Mouse (Mus musculus): ENCODE measurements around the gene Bag6. TPM values are rescaled to one million over a fixed set of nuclear protein-coding genes. Genes with fewer than 3 reads are reported as not detected.

Bag6 gene
- polyA plus RNA-seq, 1 experiment from 2014 or later = 75.5 TPM

DNA sequence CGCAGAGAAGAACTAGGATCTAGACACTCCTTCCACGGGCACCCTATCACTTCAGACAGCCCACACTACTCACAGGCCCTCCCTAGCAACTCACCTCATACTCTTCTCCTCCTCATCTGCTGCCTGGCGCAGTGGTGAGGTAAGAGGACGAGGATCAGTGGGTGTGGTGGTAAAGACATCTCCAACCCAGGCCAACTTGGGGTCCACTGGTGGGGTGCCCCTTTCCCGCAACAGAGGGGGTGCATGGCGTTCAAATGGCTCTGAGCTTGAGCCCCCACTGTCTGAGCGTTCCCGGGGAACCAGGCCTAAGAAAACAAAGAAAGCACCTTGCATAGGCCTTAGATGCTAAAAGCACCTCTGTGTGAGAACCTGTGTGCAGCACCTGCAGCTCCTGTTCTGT, 22.3 kb downstream of the Bag6 start:
- Histone ChIP-seq H3K9ac (ENCODE audit: low read length) (no peak overlapping the region), H3K4me1 (replicated peaks; ENCODE audit: control insufficient read depth, insufficient read depth, low read length) (no peaks in the 10 kb centered on the region), H3K9me3 (ENCODE audit: control insufficient read depth, low read length) (no peaks in the 10 kb centered on the region), H3K27me3 (replicated peaks; ENCODE audit: control insufficient read depth, insufficient read depth, low read length) (no peaks in the 10 kb centered on the region), H3K4me2 (ENCODE audit: low read length) (no peak overlapping the region), H3K27ac (ENCODE audit: low read depth) (no peak overlapping the region), H3K36me3 (ENCODE audit: control insufficient read depth, insufficient read depth, low read length) (peaks cover 100% of the 10 kb centered on the region), H3K4me3 (ENCODE audit: low read depth, low read length) (no peak overlapping the region)
- DNase-seq (ENCODE audit: low spot score) (no peak), ATAC-seq (replicated peaks; ENCODE audit: low FRiP score, low TSS enrichment, low read depth) (no peak)
- 88% methylated on average over 8 of the region's 8 CpGs for WGBS

DNA sequence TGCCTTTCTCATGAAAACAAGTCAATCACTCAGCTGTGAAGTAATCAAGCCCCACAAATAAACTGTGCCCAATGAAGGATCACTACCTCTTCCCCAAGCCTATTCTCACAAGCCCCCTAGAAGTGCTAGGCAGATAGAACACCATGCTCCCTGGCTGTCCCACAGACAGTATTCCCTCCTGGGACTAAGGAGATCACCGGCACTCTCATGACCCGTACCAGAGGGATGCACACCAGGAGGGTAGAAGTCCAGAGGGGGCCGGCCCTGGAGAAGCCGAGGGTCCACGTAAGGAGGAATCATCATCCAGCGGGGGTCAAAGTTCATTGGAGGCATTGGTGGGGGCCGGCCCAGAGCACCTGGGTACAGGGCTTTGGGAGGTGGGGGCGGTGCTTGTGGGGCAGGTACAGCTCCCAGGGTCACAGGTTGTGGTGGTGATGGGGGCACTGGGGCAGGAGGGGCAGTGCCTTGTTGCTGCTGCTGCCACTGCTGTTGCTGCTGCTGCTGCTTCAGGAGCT, 22.7 kb downstream of the Bag6 start:
- Histone ChIP-seq H3K9ac (ENCODE audit: low read length) (no peak overlapping the region), H3K36me3 (ENCODE audit: control insufficient read depth, insufficient read depth, low read length) (peaks cover 97% of the 10 kb centered on the region), H3K27ac (ENCODE audit: low read depth) (no peak overlapping the region), H3K4me3 (ENCODE audit: low read depth, low read length) (no peak overlapping the region), H3K9me3 (ENCODE audit: control insufficient read depth, low read length) (no peaks in the 10 kb centered on the region), H3K4me1 (replicated peaks; ENCODE audit: control insufficient read depth, insufficient read depth, low read length) (peaks cover 3% of the 10 kb centered on the region), H3K27me3 (replicated peaks; ENCODE audit: control insufficient read depth, insufficient read depth, low read length) (no peaks in the 10 kb centered on the region), H3K4me2 (ENCODE audit: low read length) (no peak overlapping the region)
- DNase-seq (ENCODE audit: low spot score) = no peak
- WGBS = 89% methylated on average over 8 of the region's 8 CpGs
- no peak for ATAC-seq (replicated peaks; ENCODE audit: low FRiP score, low TSS enrichment, low read depth)

DNA sequence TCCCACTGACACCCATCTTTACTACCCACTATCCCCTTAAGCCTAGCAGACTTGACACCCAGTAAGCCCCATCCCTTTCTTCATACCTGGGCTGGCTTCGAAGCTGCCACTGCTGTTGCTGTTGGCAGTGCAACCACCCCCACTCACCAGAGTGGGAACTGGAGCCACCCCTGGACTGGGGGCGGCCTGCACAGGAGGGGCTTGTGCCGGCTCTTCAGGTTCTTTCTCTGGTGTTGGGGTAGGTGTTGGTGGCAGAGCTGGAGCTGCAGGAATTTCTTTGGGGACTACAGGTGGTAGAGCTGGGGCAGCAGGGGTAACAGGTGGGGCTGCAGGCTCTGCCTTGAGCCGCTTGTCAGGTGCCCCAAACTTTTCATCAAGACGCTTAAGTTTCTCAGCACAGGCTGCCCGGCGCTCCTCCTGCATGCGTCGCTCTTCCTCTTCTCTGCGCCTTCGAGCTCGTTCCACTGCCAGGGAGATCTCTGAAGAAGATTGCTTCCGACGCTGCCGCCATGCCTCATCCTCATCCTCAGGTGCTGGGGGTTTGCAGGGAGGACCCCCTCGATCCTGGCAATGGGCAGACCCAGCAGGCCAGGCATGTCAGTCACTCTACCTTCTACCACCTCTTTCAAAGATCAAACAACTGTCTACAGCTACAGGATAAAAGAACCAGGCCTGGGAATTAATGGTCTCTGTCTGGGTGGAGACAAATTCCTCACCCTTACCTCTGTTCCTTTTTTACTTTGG, 24.0 kb downstream of the Bag6 start:
- Histone ChIP-seq H3K4me2 (ENCODE audit: low read length) (no peak overlapping the region), H3K9ac (ENCODE audit: low read length) (no peak overlapping the region), H3K36me3 (ENCODE audit: control insufficient read depth, insufficient read depth, low read length) (peaks cover 86% of the 10 kb centered on the region), H3K27me3 (replicated peaks; ENCODE audit: control insufficient read depth, insufficient read depth, low read length) (no peaks in the 10 kb centered on the region), H3K4me3 (ENCODE audit: low read depth, low read length) (no peak overlapping the region), H3K9me3 (ENCODE audit: control insufficient read depth, low read length) (no peaks in the 10 kb centered on the region), H3K27ac (ENCODE audit: low read depth) (no peak overlapping the region), H3K4me1 (replicated peaks; ENCODE audit: control insufficient read depth, insufficient read depth, low read length) (peaks cover 10% of the 10 kb centered on the region)
- DNase-seq (ENCODE audit: low spot score) (no peak), ATAC-seq (replicated peaks; ENCODE audit: low FRiP score, low TSS enrichment, low read depth) (no peak)
- 92% methylated on average over 16 of the region's 16 CpGs for WGBS

DNA sequence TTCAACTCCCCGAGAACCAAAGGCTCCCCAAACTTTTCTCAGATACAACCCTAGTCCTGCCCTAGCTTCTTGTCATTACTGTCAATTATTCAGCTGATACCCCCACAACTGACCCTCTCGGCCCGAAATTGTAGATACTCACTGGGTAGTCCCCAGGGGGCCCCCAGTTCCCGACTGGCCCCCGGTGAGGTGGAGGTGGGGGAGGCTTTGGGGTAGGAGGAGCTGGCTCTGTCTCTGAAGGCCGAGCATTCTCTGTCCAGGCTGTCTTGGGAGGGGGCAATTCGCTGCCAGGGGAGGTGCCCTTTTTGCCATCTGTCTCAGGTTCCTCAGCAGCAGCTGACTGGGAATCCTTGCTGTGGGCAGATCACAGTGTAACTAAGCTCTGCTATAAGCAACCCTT, 24.7 kb downstream of the Bag6 start:
- Histone ChIP-seq H3K4me3 (ENCODE audit: low read depth, low read length) (no peak overlapping the region), H3K4me1 (replicated peaks; ENCODE audit: control insufficient read depth, insufficient read depth, low read length) (peaks cover 10% of the 10 kb centered on the region), H3K9me3 (ENCODE audit: control insufficient read depth, low read length) (no peaks in the 10 kb centered on the region), H3K36me3 (ENCODE audit: control insufficient read depth, insufficient read depth, low read length) (peaks cover 80% of the 10 kb centered on the region), H3K9ac (ENCODE audit: low read length) (no peak overlapping the region), H3K4me2 (ENCODE audit: low read length) (no peak overlapping the region), H3K27me3 (replicated peaks; ENCODE audit: control insufficient read depth, insufficient read depth, low read length) (no peaks in the 10 kb centered on the region), H3K27ac (ENCODE audit: low read depth) (no peak overlapping the region)
- 91% methylated on average over 7 of the region's 7 CpGs for WGBS
- DNase-seq (ENCODE audit: low spot score) = no peak
- no peak for ATAC-seq (replicated peaks; ENCODE audit: low FRiP score, low TSS enrichment, low read depth)

DNA sequence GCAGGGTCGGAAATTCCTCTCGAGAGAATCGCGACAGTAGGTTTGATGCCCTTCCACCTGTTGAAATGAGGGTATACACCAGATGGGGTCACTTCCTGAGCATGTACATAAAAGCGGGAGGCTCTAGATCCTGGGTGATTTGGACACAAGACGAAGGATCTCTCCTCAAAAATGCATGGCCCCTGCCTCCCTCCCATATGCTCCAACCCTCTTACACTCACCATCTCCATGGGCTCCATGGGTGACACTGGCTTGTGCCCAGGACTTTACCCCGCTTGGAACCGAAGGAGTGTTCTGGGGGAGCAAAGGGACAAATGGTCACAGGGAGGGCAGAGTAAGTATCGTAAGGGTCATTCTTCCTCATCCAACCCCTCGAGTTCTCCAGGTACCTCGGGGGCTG, 26.4 kb downstream of the Bag6 start:
- Histone ChIP-seq H3K9me3 (ENCODE audit: control insufficient read depth, low read length) (no peaks in the 10 kb centered on the region), H3K4me2 (ENCODE audit: low read length) (no peak overlapping the region), H3K36me3 (ENCODE audit: control insufficient read depth, insufficient read depth, low read length) (peaks cover 62% of the 10 kb centered on the region), H3K4me3 (ENCODE audit: low read depth, low read length) (no peak overlapping the region), H3K9ac (ENCODE audit: low read length) (no peak overlapping the region), H3K27me3 (replicated peaks; ENCODE audit: control insufficient read depth, insufficient read depth, low read length) (no peaks in the 10 kb centered on the region), H3K4me1 (replicated peaks; ENCODE audit: control insufficient read depth, insufficient read depth, low read length) (peaks cover 19% of the 10 kb centered on the region), H3K27ac (ENCODE audit: low read depth) (no peak overlapping the region)
- WGBS = 84% methylated on average over 11 of the region's 11 CpGs
- no peak for ATAC-seq (replicated peaks; ENCODE audit: low FRiP score, low TSS enrichment, low read depth)
- no peak for DNase-seq (ENCODE audit: low spot score)

DNA sequence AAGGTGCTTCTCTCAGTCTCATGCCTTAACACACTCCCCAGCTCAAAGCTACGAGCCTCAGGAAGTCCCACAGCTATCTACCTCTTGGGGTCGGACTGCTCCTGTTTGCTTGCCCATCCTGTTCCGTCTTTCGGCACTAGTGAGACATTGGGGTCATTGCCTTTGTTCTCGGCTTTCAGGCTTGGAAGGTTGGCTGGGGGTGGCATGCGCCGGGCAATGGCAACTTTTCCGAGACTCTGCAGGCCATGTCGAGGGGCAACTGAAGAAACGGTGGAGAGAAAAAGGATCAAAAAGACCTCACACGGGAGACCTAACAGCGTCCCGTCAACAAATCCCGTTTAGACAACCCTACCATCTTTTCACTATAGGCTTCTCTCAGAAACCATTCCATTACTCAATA, 27.1 kb downstream of the Bag6 start:
- H3K9me3 ChIP-seq (ENCODE audit: control insufficient read depth, low read length) = no peaks in the 10 kb centered on the region
- no peak overlapping the region; the same call in 1 of the 2 replicates for H3K9ac ChIP-seq (ENCODE audit: low read length)
- H3K4me2 ChIP-seq (ENCODE audit: low read length) = no peak overlapping the region; the same call in 1 of the 2 replicates
- peak overlapping the region; percentile 65; the same call in 1 of the 2 replicates for H3K4me3 ChIP-seq (ENCODE audit: low read depth, low read length)
- ATAC-seq (replicated peaks; ENCODE audit: low FRiP score, low TSS enrichment, low read depth) (no peak), DNase-seq (ENCODE audit: low spot score) (no peak)
- no peak overlapping the region for H3K27ac ChIP-seq (ENCODE audit: low read depth)
- H3K4me1 ChIP-seq (replicated peaks; ENCODE audit: control insufficient read depth, insufficient read depth, low read length) = peaks cover 19% of the 10 kb centered on the region
- H3K36me3 ChIP-seq (ENCODE audit: control insufficient read depth, insufficient read depth, low read length) = peaks cover 55% of the 10 kb centered on the region
- WGBS = 70% methylated on average over 14 of the region's 14 CpGs
- no peaks in the 10 kb centered on the region for H3K27me3 ChIP-seq (replicated peaks; ENCODE audit: control insufficient read depth, insufficient read depth, low read length)

DNA sequence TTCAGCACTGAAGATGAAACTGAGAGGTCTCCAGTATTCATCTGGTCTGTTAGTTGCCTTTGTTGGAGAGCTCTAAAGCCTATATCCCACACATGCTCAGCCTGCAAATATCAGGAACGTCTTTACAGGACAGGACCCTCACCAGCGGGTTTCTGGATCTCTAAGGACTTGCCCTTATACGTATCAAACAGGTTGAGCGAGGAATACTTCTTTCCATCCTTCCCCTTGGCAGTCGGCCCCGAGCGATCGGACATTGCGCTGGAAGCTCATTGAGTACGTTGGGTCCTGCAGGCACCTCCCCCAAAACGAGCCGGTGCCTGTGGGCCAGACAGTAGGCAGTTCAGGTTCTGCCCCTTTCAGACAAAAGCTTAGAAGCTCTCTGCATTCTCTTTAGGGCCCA, 27.8 kb downstream of the Bag6 start:
- peaks cover 49% of the 10 kb centered on the region for H3K36me3 ChIP-seq (ENCODE audit: control insufficient read depth, insufficient read depth, low read length)
- H3K9me3 ChIP-seq (ENCODE audit: control insufficient read depth, low read length) = no peaks in the 10 kb centered on the region
- no peak for ATAC-seq (replicated peaks; ENCODE audit: low FRiP score, low TSS enrichment, low read depth)
- peak overlapping the region; percentile 87 for H3K9ac ChIP-seq (ENCODE audit: low read length)
- WGBS = 40% methylated on average over 12 of the region's 12 CpGs
- H3K27me3 ChIP-seq (replicated peaks; ENCODE audit: control insufficient read depth, insufficient read depth, low read length) = no peaks in the 10 kb centered on the region
- H3K4me1 ChIP-seq (replicated peaks; ENCODE audit: control insufficient read depth, insufficient read depth, low read length) = peaks cover 19% of the 10 kb centered on the region
- H3K4me3 ChIP-seq (ENCODE audit: low read depth, low read length) = peak overlapping the region; percentile 65
- peak overlapping the region; percentile 98 for H3K4me2 ChIP-seq (ENCODE audit: low read length)
- H3K27ac ChIP-seq (ENCODE audit: low read depth) = peak overlapping the region; percentile 5; the same call in 1 of the 2 replicates
- DNase-seq (ENCODE audit: low spot score) = no peak

DNA sequence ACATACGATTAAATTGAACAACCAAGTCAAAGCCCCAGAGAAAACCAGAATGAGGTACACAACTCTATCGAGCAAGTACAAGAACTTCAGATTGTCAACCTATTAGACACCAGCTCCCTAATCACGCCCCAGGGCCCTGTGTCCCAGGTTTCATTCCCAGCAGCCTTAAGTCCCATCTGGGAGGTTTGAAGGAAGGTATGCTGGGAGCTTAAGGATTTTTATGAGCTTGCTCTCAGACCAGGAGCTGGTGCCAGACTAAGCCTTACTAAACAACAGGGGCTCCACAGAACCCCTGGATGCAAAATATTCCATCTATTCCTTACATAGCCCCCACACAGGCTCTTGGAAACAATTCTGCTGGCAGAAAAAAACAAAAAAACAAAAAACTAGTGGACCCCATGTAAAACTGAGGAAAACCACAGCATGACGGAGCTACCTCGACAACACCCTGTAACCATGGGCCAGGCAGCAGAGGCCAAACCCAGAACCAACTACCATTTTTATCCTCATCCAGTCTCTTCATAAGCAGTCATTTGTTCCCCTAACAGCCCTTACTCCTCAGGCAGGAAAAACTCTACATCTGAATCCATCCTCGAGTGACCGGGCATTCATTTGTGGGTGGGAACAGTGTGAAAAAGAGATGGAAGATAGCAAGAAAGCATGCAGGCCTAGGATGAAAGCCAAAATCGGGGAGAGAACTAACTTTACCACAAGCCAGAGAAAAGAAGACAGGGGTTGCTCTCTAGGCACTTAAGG, 28.5 kb downstream of the Bag6 start:
- peaks cover 41% of the 10 kb centered on the region for H3K36me3 ChIP-seq (ENCODE audit: control insufficient read depth, insufficient read depth, low read length)
- whole genome bisulfite sequencing = 13% methylated on average over 8 of the region's 8 CpGs
- DNase-seq (ENCODE audit: low spot score) = no peak
- no peaks in the 10 kb centered on the region for H3K27me3 ChIP-seq (replicated peaks; ENCODE audit: control insufficient read depth, insufficient read depth, low read length)
- no peaks in the 10 kb centered on the region for H3K9me3 ChIP-seq (ENCODE audit: control insufficient read depth, low read length)
- H3K27ac ChIP-seq (ENCODE audit: low read depth) = peak overlapping the region; percentile 85
- H3K4me3 ChIP-seq (ENCODE audit: low read depth, low read length) = peak overlapping the region; percentile 65
- ATAC-seq (replicated peaks; ENCODE audit: low FRiP score, low TSS enrichment, low read depth) = no peak
- H3K4me2 ChIP-seq (ENCODE audit: low read length) = peak overlapping the region; percentile 98
- peak overlapping the region; percentile 87 for H3K9ac ChIP-seq (ENCODE audit: low read length)
- H3K4me1 ChIP-seq (replicated peaks; ENCODE audit: control insufficient read depth, insufficient read depth, low read length) = peaks cover 19% of the 10 kb centered on the region

All from intestine, embryonic 14.5 days (tissue).